Mouse (Mus musculus) embryo, embryonic 11 days (tissue): ENCODE measurements around the gene Plcd1.

Experiments used
- DNase-seq: peaks from one replicate; pipeline ENCODE4 v3.0.0-alpha.2; 2015

Gene Plcd1

DNA sequence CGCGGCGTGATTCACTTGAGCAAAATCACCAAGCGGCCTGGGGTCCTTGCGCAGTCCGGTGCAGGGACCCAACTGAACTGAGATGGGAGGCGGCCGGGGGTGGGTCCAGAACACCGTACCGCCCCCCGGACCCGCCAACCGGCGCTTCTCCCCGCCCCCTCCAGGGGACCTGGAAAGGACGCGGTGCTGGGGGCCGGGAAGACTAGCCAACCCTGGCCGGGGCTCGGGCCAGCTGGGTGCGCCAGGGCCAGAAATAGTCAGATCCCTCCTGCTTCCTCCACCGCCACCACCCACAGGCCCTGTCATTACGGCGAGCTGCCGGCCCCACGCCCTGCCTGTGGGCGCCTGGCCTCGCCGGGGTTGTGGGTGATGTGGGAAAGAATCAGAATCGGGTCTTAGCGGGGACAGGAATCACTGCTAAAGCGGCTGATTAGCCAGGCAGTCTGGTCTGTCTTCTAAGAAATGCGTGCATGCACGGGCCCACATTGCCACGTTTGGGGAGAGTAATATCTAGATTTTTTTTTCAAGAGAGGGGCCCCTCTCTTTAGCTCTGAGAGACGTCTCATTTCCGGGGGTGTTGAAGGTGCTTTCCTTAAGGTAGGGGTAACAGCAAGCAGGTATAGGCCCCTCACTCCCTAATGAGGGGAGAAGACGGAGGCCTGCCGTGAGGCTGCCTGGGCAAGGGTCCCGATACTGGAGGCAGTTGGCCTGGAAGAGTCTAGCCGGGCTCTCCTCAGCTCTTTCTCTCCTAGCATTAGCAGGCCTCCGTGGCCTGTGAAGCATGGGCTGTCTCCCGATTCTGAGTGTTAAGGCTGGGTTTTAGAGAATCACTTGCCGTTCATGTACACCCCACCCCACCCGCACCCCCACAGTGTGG lies at the start of gene Plcd1:
Gene Plcd1 (minus strand): TSS at position 84 of the 877 bp plus-strand sequence.
- DNase-seq, result peak; percentile 90

DNA sequence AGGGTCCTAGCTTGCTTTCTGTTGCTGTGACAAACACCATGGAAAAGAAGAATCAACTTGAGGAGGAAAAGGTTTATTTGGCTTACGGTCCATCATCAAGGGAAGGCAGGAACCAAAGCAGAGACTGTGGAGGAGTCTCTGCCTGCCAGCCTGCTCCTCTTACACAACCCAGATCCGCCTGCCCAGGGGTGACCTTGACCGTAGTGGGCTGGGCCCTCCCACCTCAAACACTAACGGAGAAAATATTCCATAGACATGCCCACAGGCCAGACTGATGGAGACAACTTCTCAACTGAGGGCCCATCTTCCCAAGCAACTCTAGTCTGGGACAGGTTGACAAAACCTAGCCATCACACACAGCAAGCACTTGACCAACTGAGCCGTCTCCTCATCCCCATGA lies 48.8 kb upstream of the Plcd1 start:
- DNase-seq, result no peak

DNA sequence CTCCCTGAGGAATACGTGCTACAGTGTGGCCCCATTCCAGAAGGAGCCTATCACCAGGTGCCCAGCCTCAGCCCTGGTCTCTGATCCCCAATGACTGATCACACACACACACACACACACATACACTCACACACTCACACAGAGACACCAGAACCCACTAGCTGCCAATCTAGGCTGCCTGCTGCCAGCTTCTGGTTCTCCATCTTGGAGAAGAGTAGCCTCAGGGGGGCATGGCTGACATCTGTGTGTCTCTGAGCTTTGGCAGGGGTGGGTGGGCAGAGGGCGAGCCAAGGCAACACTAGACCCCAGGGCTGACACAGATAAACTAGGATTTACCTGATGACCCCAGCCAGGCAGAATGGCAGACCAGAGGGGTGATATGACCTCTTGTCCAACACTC lies 45.5 kb upstream of the Plcd1 start:
- no peak for DNase-seq

DNA sequence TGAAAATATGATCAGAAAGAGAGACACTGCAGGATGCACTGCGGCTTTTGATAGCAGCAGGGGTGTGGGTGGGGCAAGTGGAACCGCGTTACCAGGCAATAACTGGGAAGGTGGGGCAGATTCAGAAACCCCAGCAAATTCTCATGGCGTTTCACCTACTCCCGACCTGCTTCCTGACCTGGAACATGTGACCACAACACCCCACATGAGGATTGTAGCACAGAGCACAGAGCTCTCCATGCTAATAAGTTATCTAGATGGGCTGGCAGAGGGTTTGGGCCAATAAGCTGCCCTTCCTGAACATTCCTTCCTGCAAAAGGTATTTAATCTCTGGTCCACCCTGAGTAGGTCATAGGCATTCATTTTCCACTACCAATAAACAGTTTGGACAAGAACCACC lies 37.4 kb upstream of the Plcd1 start:
- DNase-seq, result no peak

DNA sequence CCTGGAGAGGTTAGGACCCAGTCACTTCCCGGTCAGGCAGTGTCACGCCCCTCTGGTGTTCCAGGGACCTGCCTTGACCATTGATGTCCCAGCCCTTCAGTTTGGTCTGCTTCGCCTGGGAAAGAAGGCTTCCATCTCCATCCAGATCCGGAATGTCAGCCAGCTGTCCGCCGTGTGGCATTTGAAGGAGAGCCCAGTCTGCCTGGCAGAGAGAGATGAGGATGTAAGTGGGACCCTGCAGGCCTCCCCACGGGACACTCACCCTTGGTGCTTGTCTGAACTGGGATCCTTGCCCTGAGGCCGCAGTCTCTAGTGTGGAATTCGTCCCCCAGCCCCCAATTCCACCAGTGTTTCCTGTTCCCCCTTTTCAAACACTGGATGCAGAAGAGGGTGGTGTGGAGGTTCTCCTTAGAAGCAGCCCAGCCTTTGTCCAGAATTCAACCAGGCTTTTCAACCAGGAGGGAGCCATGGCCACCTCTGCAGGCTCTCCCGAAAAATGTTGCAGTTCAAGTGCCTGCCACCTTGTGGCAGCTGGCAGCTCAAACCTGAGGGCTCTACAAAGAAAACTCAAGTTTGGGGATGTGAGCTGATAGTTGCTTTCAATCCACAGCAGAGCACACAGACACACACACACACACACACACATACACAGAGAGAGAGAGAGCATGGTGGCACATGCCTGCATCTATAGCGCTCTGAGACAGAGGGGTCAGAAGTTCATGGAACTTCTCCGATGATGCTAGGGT lies 35.3 kb upstream of the Plcd1 start:
- peak; percentile 18 for DNase-seq

DNA sequence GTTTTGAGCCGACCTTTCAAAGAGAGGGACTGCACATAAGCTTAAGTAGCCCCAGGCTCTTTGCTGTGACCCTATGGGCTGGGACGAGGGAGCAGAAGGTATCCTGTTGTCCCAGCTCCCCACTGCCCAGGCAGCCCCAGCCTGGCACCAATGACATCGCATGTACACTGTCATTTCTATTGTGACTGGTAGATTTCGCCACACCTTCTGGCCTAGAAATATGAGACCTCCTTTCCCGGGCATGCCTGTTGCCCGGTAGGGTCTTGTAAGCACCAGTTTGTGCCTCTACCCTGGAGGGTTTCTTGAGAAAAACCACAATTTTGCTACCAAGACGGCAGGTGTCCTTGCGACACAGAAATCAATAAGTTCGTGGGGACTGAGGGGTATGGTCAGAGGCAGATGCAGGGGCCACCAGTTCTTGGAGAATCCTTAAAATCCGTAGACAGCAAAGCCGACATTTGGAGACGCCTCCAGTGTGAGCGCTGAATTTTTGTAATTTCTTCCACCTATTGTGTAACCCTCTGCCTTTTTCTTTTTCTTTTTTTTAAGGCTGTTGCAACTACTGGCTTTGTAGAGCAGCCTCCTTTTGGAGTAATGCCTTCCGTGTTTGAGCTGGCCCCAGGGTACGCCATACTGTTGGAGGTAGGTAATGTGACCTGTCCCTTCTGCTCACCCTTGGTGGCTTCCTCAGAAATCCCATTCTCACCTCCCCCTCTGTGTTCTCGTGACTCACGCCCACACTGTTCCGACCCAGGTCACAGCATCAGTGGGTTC lies 29.5 kb upstream of the Plcd1 start:
- no peak for DNase-seq

DNA sequence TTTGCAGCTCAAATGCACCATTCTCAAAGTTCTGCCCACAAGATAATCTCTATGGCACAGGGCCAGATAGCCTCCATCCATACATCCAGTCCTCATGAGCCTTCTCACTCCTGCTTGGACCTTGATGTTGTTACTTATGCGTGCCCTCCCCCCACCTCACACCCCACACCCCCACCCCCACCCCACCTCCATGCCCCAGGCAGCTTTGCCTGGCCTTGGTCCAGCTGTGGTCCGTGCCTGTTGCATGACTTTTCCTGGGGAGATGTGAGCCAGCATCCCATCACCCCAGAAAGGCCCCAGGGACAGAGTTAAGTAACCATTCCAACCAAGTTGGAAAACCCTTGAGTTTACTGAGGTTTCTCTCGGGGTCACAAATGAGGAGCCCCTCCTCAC lies 26.9 kb upstream of the Plcd1 start:
- no peak for DNase-seq

DNA sequence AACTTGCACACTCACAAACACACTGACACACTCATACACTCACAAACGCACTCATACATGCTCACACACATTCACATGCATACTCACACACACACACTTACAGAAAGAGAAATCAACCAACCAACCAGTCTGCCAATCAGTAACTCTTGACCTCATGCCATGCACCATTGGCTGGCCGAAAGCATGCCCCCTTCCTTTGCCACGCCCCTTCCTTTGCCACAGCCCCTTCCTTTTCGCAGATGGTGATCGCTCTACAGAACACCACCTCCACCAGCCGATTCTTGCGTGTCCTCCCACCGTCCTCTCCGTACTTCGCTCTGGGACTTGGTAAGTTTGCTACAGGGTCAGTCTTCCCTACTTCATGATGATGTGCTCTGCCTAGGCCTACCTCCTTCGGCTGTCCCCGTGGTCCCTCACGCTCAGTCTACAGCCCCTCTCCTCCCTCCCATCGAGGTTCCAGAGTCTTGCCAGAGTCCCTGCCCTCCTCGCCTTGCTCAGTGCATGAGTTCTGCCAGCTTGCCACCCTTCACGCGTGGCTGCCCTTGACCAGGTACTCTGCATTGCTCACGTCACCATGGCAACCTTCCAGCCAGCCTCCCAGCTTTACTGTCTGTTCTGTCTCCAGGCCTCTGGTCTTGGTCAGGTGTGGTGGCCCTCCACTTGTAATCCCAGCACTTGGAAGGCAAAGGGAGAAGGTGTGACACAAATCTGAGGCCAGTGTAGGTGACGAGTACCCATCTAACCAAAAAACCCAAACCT lies 26.3 kb upstream of the Plcd1 start:
- no peak for DNase-seq

DNA sequence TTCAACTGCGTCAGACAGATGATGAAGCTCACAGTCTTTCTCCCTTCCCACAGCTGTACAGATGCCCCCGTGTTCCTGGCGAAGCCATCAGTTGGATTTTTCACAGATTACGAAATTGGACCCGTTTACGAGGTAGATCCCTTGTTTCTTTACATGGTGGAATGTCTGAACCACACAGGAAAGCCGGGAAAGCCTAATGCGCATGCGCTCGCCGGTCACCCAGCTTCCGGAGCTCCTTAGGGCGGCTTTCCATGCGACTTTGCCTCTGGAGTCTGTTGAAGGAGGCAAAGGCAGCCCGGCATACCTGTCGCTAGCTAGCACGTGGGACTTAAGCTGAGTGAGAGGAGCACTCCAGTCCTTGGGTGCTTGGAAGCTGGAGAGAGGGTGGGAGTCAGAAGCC lies 21.6 kb upstream of the Plcd1 start:
- no peak for DNase-seq

DNA sequence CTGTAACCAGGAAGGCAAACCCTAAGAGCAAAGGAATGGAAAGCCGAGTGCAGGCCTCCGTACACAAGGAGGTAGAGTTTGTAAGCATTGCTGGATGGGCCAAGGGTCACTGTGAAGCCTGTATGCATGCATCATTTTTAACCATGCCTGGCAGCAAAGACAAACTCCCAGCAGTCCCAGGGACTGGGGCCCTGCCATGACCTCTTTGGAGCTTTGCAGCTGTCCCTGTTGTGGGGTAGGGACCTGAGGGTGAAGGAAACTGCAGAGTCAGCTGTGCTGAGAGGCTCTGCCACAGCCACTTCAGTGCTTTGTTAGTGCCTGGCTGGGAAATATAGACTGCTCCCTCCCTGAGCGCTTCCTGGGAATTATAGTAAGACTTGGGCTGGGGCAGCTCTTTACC lies 17.3 kb upstream of the Plcd1 start:
- DNase-seq, result peak; percentile 51

DNA sequence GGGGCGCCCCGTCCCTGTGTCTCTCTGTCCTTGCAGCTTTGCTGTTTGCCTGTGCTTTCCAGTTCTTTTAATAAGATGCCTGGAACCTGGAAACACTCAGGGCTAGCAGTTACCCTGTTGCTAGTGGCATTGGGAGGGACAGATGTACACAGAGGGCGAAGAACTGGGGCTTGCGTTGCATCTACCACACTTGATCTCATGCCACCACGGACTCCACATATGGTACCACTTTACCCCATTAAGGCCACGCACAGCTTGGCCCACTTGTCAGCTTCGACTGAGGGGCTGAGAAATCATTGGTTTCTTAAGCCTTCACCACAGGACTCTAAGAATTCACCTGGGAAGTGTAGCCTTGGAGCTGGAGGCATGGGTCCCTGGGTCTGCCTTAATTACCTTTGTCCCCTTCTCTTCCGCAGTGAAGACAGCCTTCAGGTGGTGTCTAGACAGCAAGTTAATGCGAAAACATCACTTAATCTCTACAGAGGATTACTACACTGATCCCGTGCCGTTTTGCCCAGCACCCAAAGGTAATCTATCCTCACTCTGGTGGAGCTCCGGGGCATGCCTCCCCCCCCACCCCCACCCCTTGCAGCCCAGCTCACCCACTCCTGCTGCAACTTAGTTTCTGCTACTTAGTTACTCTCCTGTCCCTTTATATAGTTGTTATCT lies 16.5 kb upstream of the Plcd1 start:
- peak; percentile 32 for DNase-seq

DNA sequence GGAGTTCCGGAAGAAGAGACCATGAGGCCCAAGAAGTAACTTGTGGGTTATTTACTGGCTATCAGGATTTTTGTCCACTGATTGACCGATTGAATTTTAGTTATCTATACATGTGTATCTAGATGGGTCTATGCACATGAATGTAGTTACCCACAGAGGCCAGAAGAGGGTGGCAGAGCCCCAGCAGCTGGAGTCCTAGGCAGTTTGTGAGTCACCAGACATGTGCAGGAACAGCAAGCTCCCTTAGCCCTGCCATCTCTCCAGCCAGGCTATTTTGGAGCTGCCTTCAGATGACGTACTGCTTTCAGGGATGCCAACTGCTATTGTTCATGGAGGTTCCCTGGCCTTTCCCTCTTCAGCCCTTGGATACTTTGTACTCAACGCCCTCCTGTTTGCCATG lies 14.3 kb upstream of the Plcd1 start:
- DNase-seq, result peak; percentile 42

DNA sequence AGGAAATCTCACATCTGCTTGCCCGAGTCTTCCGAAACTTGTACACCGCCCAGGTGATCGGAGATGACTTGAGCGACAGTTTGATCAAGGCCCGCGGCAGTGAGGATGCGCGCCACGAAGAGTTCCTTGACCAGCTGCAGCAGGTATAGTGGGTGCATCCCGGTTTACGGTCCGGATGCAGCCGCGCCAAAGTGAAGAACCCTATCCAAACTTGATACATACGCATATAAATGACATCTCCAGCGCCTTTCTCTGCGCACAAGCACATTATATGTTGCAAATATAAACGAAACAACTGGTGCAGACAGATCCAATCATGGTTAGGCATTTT lies 9.4 kb upstream of the Plcd1 start:
- no peak for DNase-seq

DNA sequence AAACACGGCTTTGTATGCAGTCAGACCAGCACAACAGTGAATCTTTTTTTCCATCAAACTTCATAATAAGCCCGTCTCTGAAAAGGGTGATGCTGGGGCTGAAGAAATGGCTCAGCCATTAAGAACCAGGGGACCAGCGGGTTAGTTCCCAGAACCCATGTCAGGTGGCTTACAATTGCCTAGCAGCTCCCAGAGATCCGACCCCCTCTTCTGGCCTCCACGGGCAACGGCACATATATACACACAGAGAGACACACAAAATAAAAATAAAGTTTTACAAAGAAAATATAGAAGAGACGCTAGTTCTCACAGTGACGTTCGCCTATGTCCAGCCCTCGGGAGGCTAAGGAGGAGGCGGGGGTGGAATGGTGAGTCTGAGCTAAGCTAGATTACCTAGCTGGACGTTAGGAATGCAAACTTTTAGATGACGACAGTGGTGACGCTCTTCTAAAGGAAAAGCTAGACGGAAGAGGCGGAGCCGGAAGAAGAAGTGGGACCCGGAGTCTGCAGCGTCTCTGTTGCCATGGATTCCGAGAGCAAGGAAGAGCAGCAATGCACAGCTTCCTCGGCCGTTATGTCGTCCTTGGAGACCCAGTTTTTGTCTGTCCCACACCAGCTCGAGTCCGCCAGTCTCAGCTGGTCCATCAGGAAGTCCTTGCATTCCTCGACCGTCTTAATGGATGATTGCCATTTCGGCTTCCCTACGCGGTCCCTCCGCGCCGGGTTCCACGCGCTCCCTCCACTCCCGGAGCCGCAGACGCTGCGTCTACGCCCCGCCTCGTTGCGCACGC lies 8.9 kb upstream of the Plcd1 start, which contains the start of gene Dlec1:
Gene Dlec1 (plus strand): TSS at position 487 of the 791 bp plus-strand sequence.
- DNase-seq, result peak; percentile 95

DNA sequence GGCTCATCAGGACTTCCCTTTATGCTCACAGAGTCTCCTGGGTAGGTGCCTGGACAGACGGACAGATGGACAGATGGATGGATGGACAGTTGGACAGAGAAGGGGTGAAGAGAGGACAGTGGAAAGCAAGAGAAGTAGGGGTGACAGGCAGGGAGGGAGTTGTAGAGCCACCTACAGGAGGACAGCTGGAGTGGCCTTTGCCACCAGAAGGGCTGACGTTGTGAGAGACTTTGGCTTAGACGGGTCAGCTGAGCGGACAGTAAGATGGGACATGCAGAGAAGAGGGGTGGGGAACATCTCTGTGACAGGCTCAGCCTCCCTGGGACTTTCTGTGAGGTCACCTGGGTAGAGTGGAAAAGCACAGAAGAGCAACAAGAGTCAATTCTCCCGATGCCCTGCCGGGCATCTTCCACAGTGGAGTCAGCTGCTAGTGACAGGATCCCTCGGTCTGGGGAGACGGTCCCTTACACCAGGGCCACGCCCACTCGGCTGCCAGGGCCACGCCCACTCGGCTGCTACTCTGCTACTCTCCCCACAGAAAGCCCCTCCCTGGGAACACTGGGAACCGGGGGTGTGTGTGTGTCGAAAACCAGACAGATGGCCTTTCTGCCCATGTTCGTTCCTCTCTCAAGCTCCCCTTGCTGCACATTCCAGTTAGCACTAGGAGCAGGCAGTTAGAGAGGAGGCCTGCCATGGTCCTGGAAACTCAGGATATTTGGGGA lies 7.0 kb upstream of the Plcd1 start:
- DNase-seq, result peak; percentile 66

DNA sequence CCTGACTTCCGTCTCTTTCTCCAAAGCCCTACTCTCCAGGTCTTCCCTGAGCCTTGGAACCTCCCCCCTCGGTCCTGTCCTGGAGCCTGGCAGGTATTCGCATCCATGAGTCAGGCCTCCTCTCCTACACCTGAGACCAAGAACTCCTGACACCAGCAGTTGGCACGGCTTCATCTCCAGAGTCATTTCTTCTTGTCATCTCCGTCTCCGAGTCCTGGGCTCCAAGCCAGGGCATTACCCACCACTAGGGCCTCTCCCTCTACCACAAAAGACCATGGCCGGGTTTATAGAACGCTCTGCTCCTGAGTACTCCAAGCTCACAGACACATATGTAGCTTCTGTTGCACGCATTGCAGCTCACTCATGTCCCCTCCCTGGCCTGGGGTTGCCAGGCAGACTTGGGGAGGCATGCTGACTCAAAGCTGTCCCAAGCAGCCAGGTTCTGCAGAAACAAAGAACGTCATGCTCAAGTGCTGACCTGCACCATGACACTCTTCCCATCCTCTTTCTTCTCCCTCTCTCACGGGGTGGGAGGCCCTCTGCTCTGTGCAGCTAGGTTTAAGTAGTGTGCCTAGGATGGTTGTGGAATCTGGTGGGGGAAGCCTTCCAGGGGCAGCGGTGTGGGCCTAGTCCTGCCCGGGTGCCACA lies 1.3 kb upstream of the Plcd1 start:
- DNase-seq, result no peak

DNA sequence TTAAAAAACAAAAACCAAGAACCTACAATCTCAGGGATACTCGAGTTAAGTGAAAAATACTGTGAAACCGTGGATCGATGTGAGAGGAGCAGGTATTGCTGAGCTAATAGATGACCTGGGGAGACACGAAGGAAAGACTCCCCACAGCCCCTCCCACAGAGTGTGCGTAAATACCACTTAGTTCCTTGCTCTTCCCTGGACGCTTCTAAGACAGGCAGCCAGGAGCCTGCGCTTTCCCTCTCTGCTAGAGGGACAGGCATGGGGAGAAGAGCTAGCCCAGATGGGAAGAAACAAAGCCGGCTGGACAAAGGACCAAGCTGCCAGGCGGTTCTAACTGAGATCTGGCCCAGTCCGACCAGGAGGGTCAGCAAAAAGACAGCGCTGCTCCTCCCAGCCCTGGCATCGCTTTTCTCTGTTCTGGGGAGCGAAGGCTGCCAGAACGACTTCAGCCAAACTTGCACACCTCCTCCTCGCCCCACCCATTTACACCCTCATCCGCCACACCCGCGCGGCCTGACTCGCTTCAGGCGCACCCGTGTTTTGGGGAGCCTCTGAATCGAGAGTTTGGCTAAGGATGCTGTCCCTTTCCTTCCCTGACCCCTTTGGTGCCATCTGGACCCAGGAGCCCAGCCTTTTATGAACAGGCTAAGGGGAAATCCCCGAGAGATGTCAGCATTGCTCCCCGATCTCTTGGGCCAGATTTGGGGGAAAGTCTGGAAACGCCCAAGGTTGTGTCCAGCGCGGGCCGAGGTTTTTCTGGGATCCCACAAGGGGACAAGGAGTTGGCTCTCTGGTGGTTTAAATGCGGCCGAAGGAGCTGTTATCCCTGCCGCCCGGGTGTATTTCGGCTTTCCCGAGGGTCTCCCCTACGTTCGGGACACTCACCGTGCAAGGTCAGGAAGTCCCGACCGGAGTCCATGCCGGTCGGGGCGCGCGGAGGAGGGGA lies 556 bp downstream of the Plcd1 start:
- peak; percentile 38 for DNase-seq

DNA sequence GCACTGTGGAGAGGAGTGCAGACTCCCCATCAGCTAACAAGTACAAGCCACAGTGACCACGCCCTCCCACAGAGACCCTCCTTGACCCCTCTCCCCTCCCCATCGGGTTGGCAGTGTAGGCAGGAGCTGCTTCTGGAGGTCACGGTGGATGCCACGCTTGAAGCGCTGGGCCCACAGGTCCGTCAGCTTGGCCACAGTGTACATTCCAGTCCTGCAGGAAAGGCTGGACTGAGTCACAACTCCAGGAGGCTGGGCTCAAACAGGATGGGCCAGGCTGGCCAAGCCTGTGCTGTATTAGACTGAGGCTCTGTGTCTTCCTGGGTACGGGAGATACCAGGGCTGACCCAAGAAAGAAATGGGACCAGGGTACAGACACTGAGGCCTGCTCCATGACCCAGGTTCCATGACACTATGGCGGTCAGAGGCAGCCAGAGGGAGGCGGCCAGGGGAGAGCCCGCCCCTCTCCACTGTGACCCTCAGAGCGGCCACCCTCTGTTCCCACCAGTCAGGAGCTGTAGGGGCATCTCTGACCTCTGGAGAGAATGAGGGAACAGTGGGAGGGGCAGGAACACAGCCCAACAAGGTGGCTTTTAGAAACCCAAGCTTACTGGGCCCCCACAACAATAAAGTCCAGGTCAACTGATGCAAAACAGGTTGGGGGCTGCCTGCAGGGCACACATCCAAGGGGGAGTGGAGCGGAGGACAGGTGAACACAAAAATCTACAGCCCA lies 1.6 kb downstream of the Plcd1 start:
- no peak for DNase-seq
